Mouse (Mus musculus): ENCODE results near the gene F2rl1.

DNA sequence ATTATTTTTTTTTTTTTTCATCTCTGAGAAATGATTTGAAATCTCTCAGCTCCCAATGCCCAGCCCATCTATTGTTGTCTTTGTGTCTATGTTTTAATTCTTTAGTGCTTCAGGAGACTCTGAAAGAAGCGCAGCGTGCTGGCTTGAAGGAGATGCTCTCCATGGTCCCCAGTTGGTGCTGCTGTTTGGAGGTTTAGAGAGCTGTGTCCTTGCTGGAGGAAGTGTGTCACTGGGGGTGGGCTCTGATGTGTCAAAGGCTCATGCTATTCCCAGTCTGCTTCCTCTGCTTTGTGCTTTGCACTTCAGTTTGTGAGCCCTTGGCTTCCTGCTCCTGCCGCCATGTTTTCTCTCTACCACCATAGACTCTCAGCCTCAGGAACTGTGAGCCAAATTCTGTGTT lies 43.3 kb upstream of the F2rl1 start:
- TF ChIP-seq CTCF (IDR thresholded peaks at IDR 0.05; ENCODE audit: extremely low read depth, insufficient read length, insufficient replicate concordance, low read depth, low read length) = no peak
- no peak for TF ChIP-seq POLR2A (IDR thresholded peaks at IDR 0.05; ENCODE audit: low read depth, low read length)

Measured in small intestine, adult 2 months (tissue).